Mouse (Mus musculus) lung, adult 18-20 months (tissue): ENCODE results near the gene Gipc1.

ENCODE experiments used
- DNase-seq, 2 experiments: peaks; one replicate each; pipeline ENCODE4 v3.0.0; 2022; ENCODE audit warnings: mixed read lengths in 2 of 2

Gipc1 gene

GRCm38 (mm10) chr8:83652030-83652743 lies at the start of gene Gipc1:
Gene Gipc1, plus strand, starts transcription at chr8:83652677.
- DNase-seq: peak; percentile 98

- DNase-seq: peak; percentile 100
Observed at GRCm38 (mm10) chr8:83607661-83608397, 44.6 kb upstream of the Gipc1 start, which contains the start of the genes Tecr and Dnajb1. Gene Tecr, minus strand, starts transcription at chr8:83607971. Gene Dnajb1, plus strand, starts transcription at chr8:83608193.

GRCm38 (mm10) chr8:83608398-83608829 lies 44.1 kb upstream of the Gipc1 start:
- DNase-seq: peak; percentile 90

GRCm38 (mm10) chr8:83609086-83609485 lies 43.4 kb upstream of the Gipc1 start:
- DNase-seq: no peak

- DNase-seq: peak in 1 of 2 experiments; percentile 24
Observed at GRCm38 (mm10) chr8:83609547-83610180, 42.8 kb upstream of the Gipc1 start.

GRCm38 (mm10) chr8:83611921-83612320 lies 40.6 kb upstream of the Gipc1 start:
- no peak for DNase-seq

- no peak for DNase-seq
Observed at GRCm38 (mm10) chr8:83613695-83614094, 38.8 kb upstream of the Gipc1 start.

- DNase-seq: no peak
Observed at GRCm38 (mm10) chr8:83616625-83617024, 35.9 kb upstream of the Gipc1 start.

GRCm38 (mm10) chr8:83617111-83617510 lies 35.4 kb upstream of the Gipc1 start:
- DNase-seq: no peak

GRCm38 (mm10) chr8:83618566-83618965 lies 33.9 kb upstream of the Gipc1 start:
- no peak for DNase-seq

GRCm38 (mm10) chr8:83619568-83620285 lies 32.8 kb upstream of the Gipc1 start:
- no peak for DNase-seq

- DNase-seq: no peak
Observed at GRCm38 (mm10) chr8:83621691-83622388, 30.6 kb upstream of the Gipc1 start.

GRCm38 (mm10) chr8:83622389-83622989 lies 30.0 kb upstream of the Gipc1 start:
- peak; percentile 86 to 91 for DNase-seq

- DNase-seq: no peak
Observed at GRCm38 (mm10) chr8:83623549-83623948, 28.9 kb upstream of the Gipc1 start.

- peak in 1 of 2 experiments; percentile 40 for DNase-seq
Observed at GRCm38 (mm10) chr8:83624739-83625138, 27.7 kb upstream of the Gipc1 start.

- DNase-seq: no peak
Observed at GRCm38 (mm10) chr8:83625676-83626299, 26.7 kb upstream of the Gipc1 start.

- DNase-seq: no peak
Observed at GRCm38 (mm10) chr8:83632083-83632707, 20.3 kb upstream of the Gipc1 start.

- DNase-seq: no peak
Observed at GRCm38 (mm10) chr8:83638856-83639255, 13.6 kb upstream of the Gipc1 start.

- DNase-seq: no peak
Observed at GRCm38 (mm10) chr8:83639649-83640048, 12.8 kb upstream of the Gipc1 start.

GRCm38 (mm10) chr8:83647511-83647910 lies 5.0 kb upstream of the Gipc1 start:
- no peak for DNase-seq

- DNase-seq: no peak
Observed at GRCm38 (mm10) chr8:83648031-83648430, 4.4 kb upstream of the Gipc1 start.
